Mouse (Mus musculus): ENCODE data around the gene Apba1. TPM values are rescaled to one million over a fixed set of nuclear protein-coding genes. Genes with fewer than 3 reads are reported as not detected.

Gene Apba1
- total RNA-seq, 2 experiments from 2014 or later: 116 to 124 TPM

Other genes with a start within 250 kb of the Apba1 start
- gene 1700028P14Rik, start 106.1 kb upstream of the Apba1 start, total RNA-seq (2021): 1 to 10 TPM in 1 of 2 experiments, under 1 TPM in 1; 0.99 to 1.1 TPM
- gene Ptar1, start 71.5 kb upstream of the Apba1 start, total RNA-seq (2021): 10 to 100 TPM; 42.6 to 45.9 TPM

Measured in left cerebral cortex, postnatal 25 days (tissue).